Comparison of ENCODE assay signal across 11 mouse cellular contexts in the genomic region with DNA sequence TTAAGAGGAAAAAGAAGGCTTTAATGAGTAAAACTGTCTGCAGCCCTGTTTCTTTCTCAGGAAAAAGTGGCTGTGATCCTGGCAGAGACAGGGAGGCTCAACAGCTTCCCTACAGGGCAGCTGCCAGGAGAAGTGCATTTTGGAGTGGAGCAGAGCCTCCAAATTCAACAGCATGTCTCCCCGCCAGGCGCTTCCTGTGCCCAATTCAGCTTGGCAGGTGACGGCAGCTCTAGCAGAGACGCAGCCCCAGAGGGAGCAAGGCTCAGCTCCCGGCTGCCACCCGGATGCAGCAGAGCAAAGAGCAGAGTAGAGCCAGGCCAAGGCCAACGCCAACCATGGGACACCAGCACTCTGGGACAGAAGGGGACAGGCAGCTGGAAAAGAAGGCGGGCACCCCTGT. TPM values are rescaled to one million over a fixed set of nuclear protein-coding genes. Genes with fewer than 3 reads are reported as not detected.
A peak's percentile ranks its signal among the peaks of the same experiment; 100 is the strongest.
DNase-seq lines count a peak whose midpoint lies in the region; ATAC-seq and TF ChIP-seq lines count a peak whose summit lies in the region.
"Had no signal": no experiment of that assay in that cellular context is flagged by ENCODE, and none has a peak within 500 bp of the region (broad histone marks: within the 10 kb centered on the region; RNA-seq: fewer than 3 reads in every experiment).

No protein-coding gene starts in this region.

- no peaks in the 10 kb centered on the region for H3K36me3 ChIP-seq in forebrain, embryonic 14.5 days (ENCODE audit: control insufficient read depth, insufficient read depth, low read length)
- no peaks in the 10 kb centered on the region for H3K36me3 ChIP-seq in liver, embryonic 15.5 days (replicated peaks)

- H3K4me2 ChIP-seq in forebrain, embryonic 14.5 days (ENCODE audit: low read length), result no peak overlapping the region
- H3K4me2 ChIP-seq in liver, embryonic 15.5 days, result peak overlapping the region; percentile 64

- H3K9me3 ChIP-seq in forebrain, embryonic 14.5 days (replicated peaks; ENCODE audit: control insufficient read depth, low read length), result no peaks in the 10 kb centered on the region
- H3K9me3 ChIP-seq in liver, embryonic 15.5 days (replicated peaks), result no peaks in the 10 kb centered on the region

- ATAC-seq in forebrain, embryonic 14.5 days, result peak; percentile 42; the same call in 1 of the 2 replicates
- no peak for ATAC-seq in liver, embryonic 15.5 days (ENCODE audit: insufficient read depth)

- peaks cover 4% of the 10 kb centered on the region; the same call in 1 of the 2 replicates for H3K4me1 ChIP-seq in forebrain, embryonic 14.5 days (ENCODE audit: control insufficient read depth, insufficient read depth, low read length)
- peaks cover 65% of the 10 kb centered on the region for H3K4me1 ChIP-seq in liver, embryonic 15.5 days (replicated peaks)

- DNase-seq in layer of hippocampus, adult 2 months (ENCODE audit: low spot score in 2 of 2), result peak in 1 of 2 experiments; percentile 48
- DNase-seq in layer of hippocampus, postnatal 25 days (ENCODE audit: extremely low spot score in 1 of 2, low spot score in 1 of 2), result no peak
- peak; percentile 24 for DNase-seq in c-Kit-negative CD71-positive TER-119-positive erythroid progenitor cells, embryonic 14.5 days (ENCODE audit: low read depth, low spot score)
- peak; percentile 76 for DNase-seq in forebrain, embryonic 14.5 days (ENCODE audit: low spot score)
- DNase-seq in thymus, adult 18-20 months, result no peak
- DNase-seq in urinary bladder, postnatal 10 days (ENCODE audit: low spot score), result no peak
- DNase-seq: lung, postnatal 4 days; spleen, adult 18-20 months had no signal

- no peak overlapping the region for H3K4me3 ChIP-seq in layer of hippocampus, adult 2 months
- no peak overlapping the region for H3K4me3 ChIP-seq in forebrain, embryonic 14.5 days (ENCODE audit: low read depth, low read length)
- H3K4me3 ChIP-seq in liver, embryonic 15.5 days (replicated peaks), result peak overlapping the region; percentile 47

- peak; percentile 42 for TF ChIP-seq CTCF in layer of hippocampus, adult 2 months (conservative IDR thresholded peaks at IDR 0.05)

- H3K27me3 ChIP-seq in forebrain, embryonic 14.5 days (replicated peaks; ENCODE audit: control insufficient read depth, insufficient read depth, low read length), result no peaks in the 10 kb centered on the region
- H3K27me3 ChIP-seq in liver, embryonic 15.5 days, result peaks cover 23% of the 10 kb centered on the region

- no peak overlapping the region for H3K9ac ChIP-seq in forebrain, embryonic 14.5 days (ENCODE audit: low read length)
- peak overlapping the region; percentile 52 for H3K9ac ChIP-seq in liver, embryonic 15.5 days

- WGBS in forebrain, embryonic 14.5 days, result 56% methylated on average over 8 of the region's 8 CpGs
- 57% methylated on average over 8 of the region's 8 CpGs for WGBS in liver, embryonic 15.5 days (ENCODE audit: insufficient replicate concordance)

- H3K27ac ChIP-seq in layer of hippocampus, adult 2 months, result peak overlapping the region; percentile 61
- no peak overlapping the region for H3K27ac ChIP-seq in forebrain, embryonic 14.5 days (ENCODE audit: low read depth, low read length)
- H3K27ac ChIP-seq in liver, embryonic 15.5 days (replicated peaks), result peak overlapping the region; percentile 90

RNA-seq across cellular contexts. Expression of gene 3100002H09Rik, which starts 3.4 kb away (rescaled TPM):
- 1 to 10 TPM in 1 of 2 experiments, under 1 TPM in 1; 0.98 to 2.3 TPM for total RNA-seq in layer of hippocampus, adult 2 months (2021)
- total RNA-seq in layer of hippocampus, postnatal 25 days (2021), result 1 to 10 TPM in 1 of 2 experiments, not detected in 1; 1.6 TPM
- not detected in 2 replicates for polyA plus RNA-seq in forebrain, embryonic 14.5 days (2014; fragmentation: Nextera tagmentation; extraction: Ambion mirVana)
- polyA plus RNA-seq in liver, embryonic 15.5 days (2015; fragmentation: Nextera tagmentation; extraction: Ambion mirVana), result not detected in 2 replicates
- polyA plus RNA-seq: heart, embryonic 14.5 days; intestine, embryonic 14.5 days had no signal

RNA-seq across cellular contexts. Expression of gene Pou3f1, which starts 49.4 kb away (rescaled TPM):
- 10 to 100 TPM; 40.5 to 40.7 TPM for total RNA-seq in layer of hippocampus, adult 2 months (2021)
- 10 to 100 TPM; 46.3 to 49.8 TPM for total RNA-seq in layer of hippocampus, postnatal 25 days (2021)
- polyA plus RNA-seq in forebrain, embryonic 14.5 days (2014; fragmentation: Nextera tagmentation; extraction: Ambion mirVana), result 14.8 and 15.3 TPM in 2 replicates
- not detected in 2 replicates for polyA plus RNA-seq in liver, embryonic 15.5 days (2015; fragmentation: Nextera tagmentation; extraction: Ambion mirVana)

Comparison
In these comparisons a context has a peak if more than half of its experiments do, and no peak if none do; other contexts are left out.
1. DNase-seq: peak in c-Kit-negative CD71-positive TER-119-positive erythroid progenitor cells, embryonic 14.5 days (single experiment) and forebrain, embryonic 14.5 days (single experiment); none in layer of hippocampus, postnatal 25 days (0 of 2), thymus, adult 18-20 months (0 of 2) and urinary bladder, postnatal 10 days (single experiment).